Mouse (Mus musculus) embryonic fibroblast, embryonic 13.5 days (primary cell): ENCODE measurements around the gene Dpf3. TPM values are rescaled to one million over a fixed set of nuclear protein-coding genes. Genes with fewer than 3 reads are reported as not detected.

ENCODE experiments used
- H3K27ac ChIP-seq: 2 replicates; pipeline ENCODE4 v1.5.1; 2012; ENCODE audit warnings: low read length, control low read depth, inconsistent platforms; ENCODE audit not compliant: insufficient read depth
- H3K4me1 ChIP-seq: 2 replicates; pipeline ENCODE4 v1.6.1; 2011; ENCODE audit warnings: low read length; ENCODE audit not compliant: control insufficient read depth, insufficient read depth
- H3K4me3 ChIP-seq: 2 replicates; pipeline ENCODE4 v1.5.1; 2011; ENCODE audit warnings: mild to moderate bottlenecking, control low read depth, low read length; ENCODE audit not compliant: insufficient read depth
- CTCF ChIP-seq: IDR thresholded peaks from 2 replicates; pipeline ENCODE4 v1.5.1; 2011; ENCODE audit warnings: mild to moderate bottlenecking, control low read depth, low read length, moderate library complexity, borderline replicate concordance; ENCODE audit not compliant: insufficient read depth
- POLR2A ChIP-seq: IDR thresholded peaks from 2 replicates; pipeline ENCODE4 v1.6.1; 2011; ENCODE audit warnings: low read depth, mild to moderate bottlenecking, control low read depth, low read length, moderate library complexity
- polyA plus RNA-seq: library from polyadenylated mRNA; stranded (reverse); fragments of >200 nt; gene quantifications from 2 replicates; pipeline ENCODE4 v1.2.4, GENCODE M21; 2011; ENCODE audit warnings: low read depth; ENCODE audit not compliant: missing spikeins, insufficient read length

The Dpf3 gene
- polyA plus RNA-seq, 1 experiment = not detected

GRCm38 (mm10) chr12:83352640-83353039, 134.9 kb downstream of the Dpf3 start:
- Histone ChIP-seq H3K27ac (no peak overlapping the region), H3K4me3 (no peak overlapping the region), H3K4me1 (no peaks in the 10 kb centered on the region)
- no peak for TF ChIP-seq POLR2A
- no peak for TF ChIP-seq CTCF

GRCm38 (mm10) chr12:83349736-83350135, 137.8 kb downstream of the Dpf3 start:
- H3K4me3 ChIP-seq = no peak overlapping the region

GRCm38 (mm10) chr12:83348246-83348645, 139.3 kb downstream of the Dpf3 start:
- no peak overlapping the region for H3K4me3 ChIP-seq
- H3K4me1 ChIP-seq = no peaks in the 10 kb centered on the region
- TF ChIP-seq CTCF (no peak), POLR2A (no peak)
- no peak overlapping the region for H3K27ac ChIP-seq

More at GRCm38 (mm10) chr12:83349736-83350135, 137.8 kb downstream of the Dpf3 start:
- no peak for TF ChIP-seq CTCF
- TF ChIP-seq POLR2A = no peak
- no peaks in the 10 kb centered on the region for H3K4me1 ChIP-seq
- H3K27ac ChIP-seq = no peak overlapping the region

- Histone ChIP-seq H3K27ac (no peak overlapping the region), H3K4me3 (no peak overlapping the region), H3K4me1 (no peaks in the 10 kb centered on the region)
- TF ChIP-seq CTCF (no peak), POLR2A (no peak)
Measured at GRCm38 (mm10) chr12:83342875-83343185, 144.7 kb downstream of the Dpf3 start.

- TF ChIP-seq CTCF = no peak
- no peak for TF ChIP-seq POLR2A
- Histone ChIP-seq H3K4me3 (no peak overlapping the region), H3K27ac (no peak overlapping the region), H3K4me1 (no peaks in the 10 kb centered on the region)
Measured at GRCm38 (mm10) chr12:83342035-83342874, 145.3 kb downstream of the Dpf3 start.

GRCm38 (mm10) chr12:83340960-83341359, 146.6 kb downstream of the Dpf3 start:
- TF ChIP-seq CTCF = no peak
- TF ChIP-seq POLR2A = no peak
- Histone ChIP-seq H3K4me3 (no peak overlapping the region), H3K4me1 (no peaks in the 10 kb centered on the region)

GRCm38 (mm10) chr12:83338345-83338744, 149.2 kb downstream of the Dpf3 start:
- no peak overlapping the region for H3K27ac ChIP-seq
- no peak overlapping the region for H3K4me3 ChIP-seq
- TF ChIP-seq POLR2A = no peak
- no peak for TF ChIP-seq CTCF
- H3K4me1 ChIP-seq = no peaks in the 10 kb centered on the region

More at GRCm38 (mm10) chr12:83340960-83341359, 146.6 kb downstream of the Dpf3 start:
- no peak overlapping the region for H3K27ac ChIP-seq

- TF ChIP-seq CTCF (no peak), POLR2A (no peak)
- no peak overlapping the region for H3K27ac ChIP-seq
Measured at GRCm38 (mm10) chr12:83337776-83338149, 149.8 kb downstream of the Dpf3 start.

GRCm38 (mm10) chr12:83337077-83337775, 150.3 kb downstream of the Dpf3 start:
- no peaks in the 10 kb centered on the region for H3K4me1 ChIP-seq
- H3K27ac ChIP-seq = no peak overlapping the region
- no peak for TF ChIP-seq CTCF
- TF ChIP-seq POLR2A = no peak
- no peak overlapping the region for H3K4me3 ChIP-seq

More at GRCm38 (mm10) chr12:83337776-83338149, 149.8 kb downstream of the Dpf3 start:
- Histone ChIP-seq H3K4me1 (no peaks in the 10 kb centered on the region), H3K4me3 (no peak overlapping the region)

- no peak overlapping the region for H3K27ac ChIP-seq
- 0 out of 2 replicates have a peak, but pooled peaks cover 2% of the 10 kb centered on the region for H3K4me1 ChIP-seq
- H3K4me3 ChIP-seq = no peak overlapping the region
- TF ChIP-seq POLR2A = no peak
- TF ChIP-seq CTCF = no peak
Measured at GRCm38 (mm10) chr12:83330056-83330455, 157.5 kb downstream of the Dpf3 start.
